Mouse (Mus musculus) intestine, embryonic 14.5 days (tissue): ENCODE data around the gene Antxr2. TPM values are rescaled to one million over a fixed set of nuclear protein-coding genes. Genes with fewer than 3 reads are reported as not detected.

Experiments
- ATAC-seq: fragments of 200-750 bp; cut with Nextera tagmentation; replicated peaks from 2 replicates; pipeline ENCODE4 v1.8.0; 2017; ENCODE audit warnings: low read depth, moderate number of reproducible peaks, moderate TSS enrichment, moderate library complexity; ENCODE audit not compliant: low FRiP score, low TSS enrichment
- DNase-seq: peaks from one replicate; pipeline ENCODE4 v3.0.0-alpha.2; 2018; ENCODE audit warnings: low spot score
- H3K27ac ChIP-seq: fragments of 300-500 bp; sonication (generic); 2 replicates; pipeline ENCODE4 v1.5.1; 2014; ENCODE audit warnings: low read depth, mild to moderate bottlenecking, control low read depth
- H3K27me3 ChIP-seq: fragments of 300-500 bp; sonication (generic); replicated peaks from 2 replicates; pipeline ENCODE4 v1.6.1; 2014; ENCODE audit warnings: low read length, control low read depth; ENCODE audit not compliant: control insufficient read depth, insufficient read depth
- H3K36me3 ChIP-seq: fragments of 300-500 bp; sonication (generic); 2 replicates; pipeline ENCODE4 v1.6.1; 2014; ENCODE audit warnings: low read length, control low read depth; ENCODE audit not compliant: control insufficient read depth, insufficient read depth
- H3K4me1 ChIP-seq: fragments of 300-500 bp; sonication (generic); replicated peaks from 2 replicates; pipeline ENCODE4 v1.6.1; 2014; ENCODE audit warnings: low read length, control low read depth, mixed read lengths; ENCODE audit not compliant: control insufficient read depth, insufficient read depth
- H3K4me2 ChIP-seq: fragments of 300-500 bp; sonication (generic); 2 replicates; pipeline ENCODE4 v1.6.1; 2014; ENCODE audit warnings: low read length
- H3K4me3 ChIP-seq: fragments of 300-500 bp; sonication (generic); 2 replicates; pipeline ENCODE4 v1.5.1; 2014; ENCODE audit warnings: low read depth, low read length, control low read depth, mixed read lengths
- H3K9ac ChIP-seq: fragments of 300-500 bp; sonication (generic); 2 replicates; pipeline ENCODE4 v1.6.1; 2014; ENCODE audit warnings: mild to moderate bottlenecking, low read length
- H3K9me3 ChIP-seq: fragments of 300-500 bp; sonication (generic); 2 replicates; pipeline ENCODE4 v1.6.1; 2016; ENCODE audit warnings: low read length, control low read depth; ENCODE audit not compliant: control insufficient read depth
- WGBS: fragments of 180-500 bp; shearing (Covaris S2); extraction: QIAGEN DNeasy Blood & Tissue Kit; methylation state at CpG from one replicate; pipeline ENCODE4 v1.1.7; 2014; 5-methylcytosine and 5-hydroxymethylcytosine counted together
- polyA plus RNA-seq: library from polyadenylated mRNA; unstranded; fragments of >200 nt; fragmentation: Nextera tagmentation; extraction: Ambion mirVana; gene quantifications from 2 replicates; pipeline ENCODE4 v1.2.1, GENCODE M21; 2014

Gene Antxr2
- polyA plus RNA-seq, 1 experiment from 2014 or later, result 24.6 TPM

DNA sequence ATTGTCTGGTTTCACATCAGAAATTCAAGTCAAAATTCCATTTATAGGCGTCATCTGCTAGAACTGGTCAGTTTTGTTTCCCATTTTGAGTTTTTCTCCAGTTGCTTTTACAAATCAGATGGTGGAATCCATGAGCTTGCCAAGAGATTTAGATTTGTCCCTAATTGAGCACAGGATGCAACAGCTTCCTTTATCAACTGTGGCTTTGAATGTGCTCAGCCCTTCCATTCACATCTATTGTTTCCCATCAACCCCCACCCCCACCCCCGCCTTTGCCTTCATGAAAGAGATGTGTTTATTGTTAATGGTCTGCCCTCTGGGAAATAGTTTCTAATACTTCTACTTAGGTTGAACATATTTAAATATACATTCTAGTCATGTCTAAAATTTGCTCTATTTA, 149.4 kb downstream of the Antxr2 start:
- no peak for DNase-seq
- no peak for ATAC-seq
- Histone ChIP-seq H3K4me1 (no peaks in the 10 kb centered on the region), H3K4me3 (no peak overlapping the region), H3K36me3 (peaks cover 19% of the 10 kb centered on the region), H3K9ac (no peak overlapping the region), H3K27ac (no peak overlapping the region), H3K9me3 (no peaks in the 10 kb centered on the region), H3K27me3 (no peaks in the 10 kb centered on the region), H3K4me2 (no peak overlapping the region)
- WGBS, result 81% methylated on average over 2 of the region's 2 CpGs

DNA sequence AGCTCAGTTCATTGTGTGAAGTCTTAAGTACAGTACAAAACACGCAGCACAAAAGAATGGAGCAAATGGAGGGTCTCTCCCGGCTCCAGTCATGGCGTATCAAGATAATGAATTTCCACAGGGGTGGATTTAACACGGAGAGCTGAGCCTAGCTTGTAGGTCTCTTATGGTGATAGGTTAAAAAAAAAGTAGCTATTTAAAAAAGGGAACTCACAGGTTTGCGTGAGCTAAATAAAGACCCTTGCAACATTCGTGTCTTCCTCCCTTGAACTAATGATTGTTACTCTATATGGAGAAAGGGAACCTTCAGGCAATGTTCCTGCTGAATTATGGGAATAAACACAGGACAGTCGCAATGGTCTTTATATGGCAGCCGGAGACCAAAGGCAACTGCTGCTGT, 150.7 kb downstream of the Antxr2 start:
- no peak overlapping the region for H3K9ac ChIP-seq
- WGBS, result 82% methylated on average over 8 of the region's 8 CpGs
- H3K36me3 ChIP-seq, result peaks cover 8% of the 10 kb centered on the region
- no peak overlapping the region for H3K4me2 ChIP-seq
- no peak overlapping the region for H3K27ac ChIP-seq
- H3K9me3 ChIP-seq, result no peaks in the 10 kb centered on the region
- DNase-seq, result no peak
- no peak overlapping the region for H3K4me3 ChIP-seq
- H3K4me1 ChIP-seq, result no peaks in the 10 kb centered on the region
- ATAC-seq, result no peak
- H3K27me3 ChIP-seq, result no peaks in the 10 kb centered on the region

DNA sequence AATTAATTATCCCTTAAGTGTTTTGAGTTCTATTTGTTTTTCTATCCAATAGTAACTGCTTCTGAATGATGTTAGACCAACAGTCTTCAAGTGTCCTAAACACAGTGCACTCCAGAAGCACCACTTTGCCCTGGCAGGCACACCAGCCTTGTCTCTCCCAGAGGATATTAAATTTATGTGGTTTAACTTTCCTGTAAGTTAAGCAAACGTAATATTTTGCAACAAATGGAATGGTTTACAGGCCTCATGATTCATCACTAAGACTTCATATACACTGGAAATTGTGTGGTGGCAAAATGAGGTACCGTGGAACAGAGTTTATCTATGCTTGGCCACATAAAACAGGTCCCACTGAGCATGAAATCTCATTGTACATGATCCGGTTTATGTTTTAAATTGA, 152.0 kb downstream of the Antxr2 start:
- Histone ChIP-seq H3K27ac (no peak overlapping the region), H3K4me1 (no peaks in the 10 kb centered on the region), H3K9me3 (no peaks in the 10 kb centered on the region), H3K4me2 (no peak overlapping the region), H3K36me3 (no peaks in the 10 kb centered on the region), H3K4me3 (no peak overlapping the region), H3K9ac (no peak overlapping the region), H3K27me3 (no peaks in the 10 kb centered on the region)
- ATAC-seq, result no peak
- WGBS, result 47% methylated on average over 3 of the region's 3 CpGs
- DNase-seq, result no peak

DNA sequence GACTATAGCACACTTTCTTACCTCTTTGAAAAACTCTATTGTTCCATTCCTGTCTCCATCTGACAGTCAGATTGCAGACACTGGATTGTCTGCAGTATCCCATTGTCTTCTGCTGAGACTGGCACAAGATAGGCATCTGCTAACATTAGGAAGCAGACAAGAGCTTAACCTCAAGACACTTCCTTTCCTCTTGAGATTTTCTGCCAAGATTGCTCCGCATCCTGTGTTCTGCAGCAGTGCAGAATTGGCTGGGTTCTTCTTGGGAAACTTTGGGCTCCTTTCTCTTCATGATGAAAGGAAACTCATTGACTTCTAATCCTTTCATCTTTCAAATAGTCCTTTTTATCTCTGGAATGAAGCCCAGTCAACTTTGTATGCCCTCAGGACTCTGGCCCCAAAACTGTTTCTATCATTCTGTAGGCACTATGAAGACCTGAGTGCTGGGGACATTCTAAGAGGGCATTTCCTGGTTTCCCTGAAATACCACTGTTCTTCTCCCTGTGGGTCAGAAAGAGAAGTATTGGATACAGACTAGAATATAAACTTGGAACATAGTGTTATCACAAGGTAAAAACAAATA, 152.5 kb downstream of the Antxr2 start:
- H3K9ac ChIP-seq, result no peak overlapping the region
- H3K4me1 ChIP-seq, result no peaks in the 10 kb centered on the region
- WGBS, result 84% methylated on average over 1 of the region's 1 CpGs
- no peak overlapping the region for H3K4me3 ChIP-seq
- no peaks in the 10 kb centered on the region for H3K27me3 ChIP-seq
- no peak overlapping the region for H3K27ac ChIP-seq
- DNase-seq (no peak), ATAC-seq (no peak)
- no peak overlapping the region for H3K4me2 ChIP-seq
- no peaks in the 10 kb centered on the region for H3K9me3 ChIP-seq
- H3K36me3 ChIP-seq, result no peaks in the 10 kb centered on the region

DNA sequence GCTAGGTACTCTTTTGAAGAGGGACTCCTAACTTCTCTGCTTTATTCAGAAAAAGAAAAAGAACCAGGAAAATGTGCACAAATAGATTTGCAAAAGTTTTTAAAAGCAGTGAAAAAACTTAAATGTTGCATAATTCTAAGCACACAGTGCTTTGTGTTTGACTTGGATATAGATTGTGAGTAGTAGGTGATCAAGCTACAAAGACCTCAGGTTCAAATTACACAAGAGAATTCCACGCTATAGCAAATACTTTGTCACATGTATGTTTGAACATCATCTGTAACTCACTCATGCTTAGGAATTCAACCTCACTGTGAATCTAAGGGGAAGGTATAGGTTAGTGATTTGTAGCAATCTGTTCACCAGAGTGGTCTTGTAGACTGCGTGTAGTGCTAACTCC, 153.9 kb downstream of the Antxr2 start:
- H3K27me3 ChIP-seq, result no peaks in the 10 kb centered on the region
- H3K4me3 ChIP-seq, result no peak overlapping the region
- no peaks in the 10 kb centered on the region for H3K36me3 ChIP-seq
- WGBS, result 82% methylated on average over 2 of the region's 2 CpGs
- DNase-seq (no peak), ATAC-seq (no peak)
- H3K9me3 ChIP-seq, result no peaks in the 10 kb centered on the region
- no peak overlapping the region for H3K27ac ChIP-seq
- H3K4me2 ChIP-seq, result no peak overlapping the region
- H3K4me1 ChIP-seq, result no peaks in the 10 kb centered on the region
- no peak overlapping the region for H3K9ac ChIP-seq

DNA sequence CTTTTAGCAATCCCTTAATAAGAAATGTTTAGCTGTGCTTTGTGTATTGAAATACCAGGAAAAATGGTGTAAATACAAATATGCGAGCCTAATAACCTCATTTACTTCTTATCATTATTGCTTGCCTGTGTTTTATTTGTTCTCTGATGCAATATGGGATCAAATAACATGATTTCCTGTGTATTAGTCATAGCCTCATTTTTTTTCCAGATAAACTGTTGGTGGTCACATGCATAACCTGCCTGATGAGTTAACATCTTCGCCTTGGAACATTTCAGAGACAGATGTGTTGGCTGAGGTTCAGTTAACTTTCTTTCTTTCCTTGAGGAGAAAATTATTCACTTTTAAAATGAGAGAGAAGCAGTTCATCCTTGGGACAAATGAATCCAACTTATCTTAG, 162.9 kb downstream of the Antxr2 start:
- Histone ChIP-seq H3K4me2 (no peak overlapping the region), H3K4me1 (no peaks in the 10 kb centered on the region)

DNA sequence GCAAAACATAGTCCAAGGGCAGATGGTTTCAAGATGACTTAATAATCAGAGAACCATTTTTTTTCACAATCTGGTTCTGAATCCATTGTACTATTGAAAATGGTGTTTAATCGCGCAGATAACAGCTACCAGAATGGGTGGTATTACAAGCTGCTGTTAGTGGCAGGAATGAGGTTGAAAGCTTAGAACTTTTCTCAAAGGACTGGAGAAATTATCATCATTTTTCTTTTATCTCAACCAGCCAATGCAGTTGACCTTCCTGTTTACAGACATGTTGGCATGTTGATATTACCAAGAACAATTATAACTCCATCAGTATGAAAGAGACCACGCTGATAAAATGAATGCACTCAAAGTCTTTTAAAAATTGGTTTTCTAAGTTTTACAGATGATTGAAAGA, 163.9 kb downstream of the Antxr2 start:
- Histone ChIP-seq H3K4me1 (no peaks in the 10 kb centered on the region), H3K27me3 (no peaks in the 10 kb centered on the region), H3K27ac (no peak overlapping the region), H3K9me3 (no peaks in the 10 kb centered on the region), H3K4me3 (no peak overlapping the region), H3K4me2 (no peak overlapping the region), H3K9ac (no peak overlapping the region), H3K36me3 (no peaks in the 10 kb centered on the region)
- no peak for DNase-seq
- WGBS, result 84% methylated on average over 3 of the region's 3 CpGs
- ATAC-seq, result no peak

More for the DNA sequence above, 162.9 kb downstream of the Antxr2 start:
- H3K27me3 ChIP-seq, result no peaks in the 10 kb centered on the region
- 69% methylated on average over 2 of the region's 2 CpGs for WGBS
- DNase-seq (no peak), ATAC-seq (no peak)
- no peak overlapping the region for H3K9ac ChIP-seq
- H3K27ac ChIP-seq, result no peak overlapping the region
- no peaks in the 10 kb centered on the region for H3K36me3 ChIP-seq
- no peaks in the 10 kb centered on the region for H3K9me3 ChIP-seq
- no peak overlapping the region for H3K4me3 ChIP-seq

DNA sequence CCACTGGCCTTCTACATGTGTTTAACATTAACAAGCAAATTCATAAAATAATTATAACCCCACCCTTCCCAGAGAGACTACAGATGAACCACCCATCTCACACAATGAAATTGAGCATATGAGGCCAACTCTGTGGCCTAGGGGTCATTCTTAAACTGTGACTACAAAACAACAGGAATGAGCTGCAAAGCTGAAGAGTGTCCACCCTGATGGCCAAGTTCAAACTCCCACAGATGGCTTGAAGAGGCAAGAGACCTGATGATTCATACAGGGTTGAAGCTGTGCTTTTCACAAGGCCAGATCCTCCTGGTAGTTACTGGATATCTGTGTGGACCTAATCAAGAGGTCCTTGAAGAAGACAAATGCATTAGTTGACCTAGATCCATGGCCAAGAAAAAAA, 173.7 kb downstream of the Antxr2 start:
- DNase-seq (no peak), ATAC-seq (no peak)
- H3K9ac ChIP-seq, result no peak overlapping the region
- no peaks in the 10 kb centered on the region for H3K27me3 ChIP-seq
- no peak overlapping the region for H3K4me3 ChIP-seq
- no peaks in the 10 kb centered on the region for H3K36me3 ChIP-seq
- no peak overlapping the region for H3K4me2 ChIP-seq
- H3K27ac ChIP-seq, result no peak overlapping the region
- H3K9me3 ChIP-seq, result no peaks in the 10 kb centered on the region
- H3K4me1 ChIP-seq, result no peaks in the 10 kb centered on the region

DNA sequence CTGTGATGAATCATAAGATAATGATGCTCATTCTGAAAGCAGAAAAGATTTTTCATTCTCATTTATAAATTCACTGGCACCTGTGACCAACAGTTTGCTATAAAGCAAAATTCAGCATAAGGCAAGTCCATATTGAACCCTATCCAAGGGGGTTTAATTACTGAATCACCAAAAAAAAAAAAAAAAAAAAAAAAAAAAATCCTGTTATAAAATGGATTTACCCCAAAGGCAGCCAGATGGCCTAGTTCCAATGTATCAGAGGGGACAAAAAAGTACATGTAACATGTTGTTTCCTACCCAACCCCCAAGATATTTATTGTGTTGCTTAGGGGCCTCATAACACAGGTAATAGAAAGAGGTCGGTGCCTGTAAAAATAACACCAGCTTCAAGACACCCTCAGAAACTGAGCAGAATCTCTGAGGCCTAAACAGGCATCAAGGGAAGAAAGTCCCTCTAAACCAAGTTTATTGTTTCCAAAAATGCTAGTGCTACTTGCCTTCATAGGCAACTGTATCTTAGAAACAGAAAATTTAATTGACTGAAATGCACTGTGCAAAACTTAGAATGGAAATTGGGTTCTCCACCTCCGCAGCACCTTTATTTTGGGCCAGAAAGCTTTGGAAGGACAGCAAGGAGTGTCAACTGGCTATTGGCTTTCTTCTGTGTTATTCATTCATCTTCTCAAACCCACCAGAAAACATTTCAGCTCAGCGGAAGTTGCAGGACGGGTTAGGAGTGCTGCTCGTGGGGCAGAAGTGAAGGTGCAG, 178.7 kb downstream of the Antxr2 start:
- H3K4me3 ChIP-seq, result no peak overlapping the region
- no peak overlapping the region for H3K27ac ChIP-seq
- WGBS, result 92% methylated on average over 5 of the region's 5 CpGs
- no peak for ATAC-seq
- H3K4me2 ChIP-seq, result no peak overlapping the region
- no peaks in the 10 kb centered on the region for H3K27me3 ChIP-seq
- H3K9me3 ChIP-seq, result no peaks in the 10 kb centered on the region
- peaks cover 6% of the 10 kb centered on the region; the same call in 1 of the 2 replicates for H3K4me1 ChIP-seq
- H3K9ac ChIP-seq, result no peak overlapping the region
- H3K36me3 ChIP-seq, result no peaks in the 10 kb centered on the region
- DNase-seq, result no peak
